Mouse (Mus musculus) gonadal fat pad, adult 2 months (tissue): ENCODE measurements around the gene Gtf2ird1. TPM values are rescaled to one million over a fixed set of nuclear protein-coding genes. Genes with fewer than 3 reads are reported as not detected.

Experiments used
- DNase-seq: peaks from one replicate; pipeline ENCODE4 v3.0.0-alpha.2; 2012; ENCODE audit warnings: low read depth
- polyA plus RNA-seq: library from polyadenylated mRNA; depleted of rRNA; stranded (reverse); fragments of >200 nt; gene quantifications from 2 replicates; pipeline ENCODE4 v1.2.3, GENCODE M21; 2012

Gtf2ird1 gene
- polyA plus RNA-seq, 1 experiment: 55.4 TPM

DNA sequence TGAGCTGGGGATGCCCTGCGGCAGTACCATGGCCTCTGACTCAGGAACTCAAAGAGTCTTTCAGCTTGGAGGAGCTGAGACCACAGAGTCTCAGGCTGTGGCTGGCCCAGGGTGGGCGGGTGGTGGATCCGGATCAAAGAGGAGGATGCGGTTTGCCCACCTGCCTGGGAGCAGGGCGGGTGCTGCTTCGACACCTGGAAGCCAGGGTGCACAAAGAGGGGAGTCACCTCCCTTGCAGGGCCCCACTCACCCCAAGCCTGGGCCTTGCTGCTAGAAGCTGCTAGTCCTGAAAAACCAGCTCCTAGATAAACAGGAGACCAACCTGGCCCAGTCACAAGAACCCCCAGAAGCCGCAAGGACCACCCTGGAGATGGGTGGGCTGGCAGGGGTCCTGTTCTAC lies 12.0 kb downstream of the Gtf2ird1 start:
- no peak for DNase-seq

DNA sequence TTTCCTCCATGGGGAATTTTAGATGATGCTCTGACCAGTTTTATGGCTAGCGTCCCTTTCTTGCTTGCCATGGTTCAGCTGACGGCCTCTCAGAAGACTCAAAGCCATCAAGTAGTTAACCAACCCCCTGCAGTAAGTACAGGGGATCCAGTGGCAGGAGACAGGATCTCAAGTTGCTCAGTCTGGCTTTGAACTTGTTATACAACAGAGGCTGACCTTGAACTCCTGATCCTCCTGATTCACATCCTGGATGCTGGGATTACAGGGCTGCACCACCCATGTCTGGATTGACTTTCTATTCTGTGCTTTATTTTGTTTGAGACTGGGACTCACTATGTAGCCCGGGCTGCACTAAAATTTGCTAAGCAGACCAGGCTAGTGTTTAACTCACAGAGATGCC lies 14.4 kb downstream of the Gtf2ird1 start:
- DNase-seq: no peak

GRCm38 (mm10) chr5:134441105-134441504 lies 15.4 kb downstream of the Gtf2ird1 start:
- DNase-seq: no peak

- DNase-seq: no peak
Observed at GRCm38 (mm10) chr5:134440098-134440497, 16.4 kb downstream of the Gtf2ird1 start.

GRCm38 (mm10) chr5:134439481-134439880 lies 17.0 kb downstream of the Gtf2ird1 start:
- no peak for DNase-seq

- DNase-seq: no peak
Observed at GRCm38 (mm10) chr5:134438676-134439425, 17.7 kb downstream of the Gtf2ird1 start.

GRCm38 (mm10) chr5:134437459-134437827 lies 19.1 kb downstream of the Gtf2ird1 start:
- no peak for DNase-seq

DNA sequence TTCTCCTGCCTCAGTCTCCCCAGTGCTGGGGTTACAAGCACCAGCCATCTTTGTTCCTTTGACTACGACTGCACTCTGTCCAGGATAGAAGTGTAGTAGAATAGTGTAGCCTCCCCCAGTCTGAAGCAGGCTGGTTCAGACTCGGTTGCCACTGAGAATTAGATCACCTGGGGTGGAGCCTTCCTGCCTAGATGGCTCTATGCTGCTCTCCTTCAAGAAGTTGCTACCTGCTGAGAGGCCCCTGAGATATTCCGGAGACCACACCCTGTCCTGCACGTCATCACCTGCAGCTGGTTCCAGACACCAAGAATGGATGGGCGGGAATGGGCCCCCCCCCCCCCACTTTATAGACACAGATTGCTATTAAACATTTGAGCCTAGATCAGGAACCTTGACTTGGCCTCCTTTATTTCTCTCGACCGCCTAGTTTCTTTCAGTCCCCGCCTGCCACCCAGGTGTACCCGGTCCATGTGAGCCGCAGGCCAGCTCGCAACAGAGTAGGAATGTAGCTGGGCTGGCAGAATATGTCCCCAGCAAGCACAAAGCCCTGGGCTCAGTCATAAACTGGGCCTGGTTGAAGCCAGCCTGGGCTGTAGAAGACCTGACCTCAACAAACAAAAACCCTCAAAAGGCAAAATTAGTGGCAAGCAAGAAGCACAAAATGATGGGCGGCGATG lies 19.6 kb downstream of the Gtf2ird1 start:
- no peak for DNase-seq

- no peak for DNase-seq
Observed at GRCm38 (mm10) chr5:134435836-134436331, 20.6 kb downstream of the Gtf2ird1 start.

DNA sequence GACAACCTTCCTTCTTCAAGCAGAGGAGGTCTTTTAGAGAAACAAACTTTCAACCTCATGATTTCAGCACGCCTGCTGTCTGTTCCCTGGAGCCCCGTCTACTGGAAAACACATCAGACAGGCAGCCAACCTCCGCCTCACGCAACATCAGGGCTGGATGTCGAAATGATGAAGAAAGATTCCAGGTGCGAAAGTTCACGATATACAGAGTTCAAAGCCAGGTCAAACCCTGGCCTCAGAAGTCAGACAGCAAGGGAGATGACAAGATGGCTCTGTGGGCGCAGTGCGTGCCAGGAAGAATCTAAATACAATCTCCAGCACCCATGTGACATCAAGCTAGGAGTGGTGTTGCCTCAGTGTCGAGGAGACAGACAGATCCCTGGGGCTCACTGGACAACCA lies 23.4 kb downstream of the Gtf2ird1 start:
- DNase-seq: no peak

GRCm38 (mm10) chr5:134430087-134430486 lies 26.4 kb downstream of the Gtf2ird1 start:
- DNase-seq: no peak

DNA sequence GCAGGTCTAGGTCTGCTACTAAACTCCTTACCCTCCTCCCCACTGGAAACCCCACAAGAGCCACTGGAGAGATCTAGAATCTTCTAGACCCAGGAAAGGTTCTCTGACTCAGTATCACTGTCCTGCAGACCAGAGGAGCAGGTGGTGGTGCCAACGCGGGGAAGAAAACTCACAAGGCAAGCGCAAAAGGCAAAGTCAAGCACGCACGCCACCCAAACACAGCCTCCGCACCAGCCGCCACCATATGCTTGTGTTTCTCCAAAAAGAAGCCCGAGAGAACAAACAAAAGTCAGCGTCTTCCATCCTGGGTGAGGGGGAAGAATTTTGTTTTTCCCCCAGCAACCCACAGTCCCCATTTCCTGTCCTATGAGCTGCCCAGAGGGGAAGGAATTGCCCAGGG lies 28.9 kb downstream of the Gtf2ird1 start:
- no peak for DNase-seq

GRCm38 (mm10) chr5:134425601-134426000 lies 30.9 kb downstream of the Gtf2ird1 start:
- no peak for DNase-seq

- no peak for DNase-seq
Observed at GRCm38 (mm10) chr5:134423930-134424329, 32.6 kb downstream of the Gtf2ird1 start.

DNA sequence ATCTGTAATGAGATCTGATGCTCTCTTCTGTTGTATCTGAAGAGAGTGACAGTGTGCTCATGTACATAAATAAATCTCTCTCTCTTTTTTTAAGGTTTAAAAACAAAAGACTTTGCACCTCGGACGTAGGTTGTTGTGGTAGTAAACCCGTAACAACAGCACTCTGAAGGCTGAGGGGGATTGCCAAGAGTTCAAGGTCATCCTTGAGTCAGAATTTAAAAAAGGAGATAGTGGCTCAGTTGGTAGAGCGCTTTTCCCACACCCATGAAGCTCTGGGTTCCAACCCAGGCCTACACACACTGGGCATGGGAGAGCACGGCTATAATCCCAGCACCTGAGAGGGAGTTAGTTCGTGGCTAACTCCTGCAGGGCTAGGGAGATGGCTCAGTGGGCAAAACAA lies 33.1 kb downstream of the Gtf2ird1 start:
- no peak for DNase-seq

- no peak for DNase-seq
Observed at GRCm38 (mm10) chr5:134422265-134422925, 34.1 kb downstream of the Gtf2ird1 start.

DNA sequence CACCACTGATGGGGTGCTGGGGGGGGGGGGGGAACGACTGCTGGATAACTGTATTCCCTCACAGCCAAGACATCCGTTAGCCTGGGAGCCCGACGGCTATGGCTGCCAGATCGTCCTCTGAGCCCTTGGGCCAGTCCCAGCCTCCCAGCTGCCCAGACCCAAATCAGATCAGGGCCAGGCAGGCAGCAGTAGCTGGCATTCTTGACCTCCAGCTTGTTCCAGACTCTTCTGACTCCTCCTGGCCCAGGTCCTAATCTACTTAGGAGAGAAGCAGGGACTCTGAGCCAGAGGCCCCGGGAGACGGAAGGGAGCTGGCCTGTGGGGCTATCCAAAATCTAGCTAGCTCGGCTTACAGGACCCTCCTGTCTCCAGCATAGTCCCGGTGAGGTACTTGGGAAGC lies 35.5 kb downstream of the Gtf2ird1 start:
- no peak for DNase-seq

DNA sequence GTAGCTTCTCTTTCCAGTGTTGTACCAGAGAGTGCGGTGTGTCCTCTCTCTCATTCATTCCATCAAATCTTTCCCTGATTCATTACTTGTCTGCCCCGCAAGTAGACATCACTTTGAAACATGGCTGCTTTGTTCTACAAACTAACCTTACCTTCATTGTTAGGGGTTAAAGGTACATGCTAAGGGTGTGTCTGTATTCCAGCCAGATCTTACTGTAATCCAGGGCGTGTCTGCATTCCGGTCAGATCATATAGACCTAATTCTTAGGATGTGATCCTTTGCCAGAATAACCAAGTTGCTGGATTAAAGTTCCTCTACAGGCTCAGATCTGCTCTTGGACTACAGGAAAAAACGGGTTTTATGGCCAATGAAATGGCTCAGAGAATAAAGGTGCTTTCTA lies 36.8 kb downstream of the Gtf2ird1 start:
- no peak for DNase-seq

DNA sequence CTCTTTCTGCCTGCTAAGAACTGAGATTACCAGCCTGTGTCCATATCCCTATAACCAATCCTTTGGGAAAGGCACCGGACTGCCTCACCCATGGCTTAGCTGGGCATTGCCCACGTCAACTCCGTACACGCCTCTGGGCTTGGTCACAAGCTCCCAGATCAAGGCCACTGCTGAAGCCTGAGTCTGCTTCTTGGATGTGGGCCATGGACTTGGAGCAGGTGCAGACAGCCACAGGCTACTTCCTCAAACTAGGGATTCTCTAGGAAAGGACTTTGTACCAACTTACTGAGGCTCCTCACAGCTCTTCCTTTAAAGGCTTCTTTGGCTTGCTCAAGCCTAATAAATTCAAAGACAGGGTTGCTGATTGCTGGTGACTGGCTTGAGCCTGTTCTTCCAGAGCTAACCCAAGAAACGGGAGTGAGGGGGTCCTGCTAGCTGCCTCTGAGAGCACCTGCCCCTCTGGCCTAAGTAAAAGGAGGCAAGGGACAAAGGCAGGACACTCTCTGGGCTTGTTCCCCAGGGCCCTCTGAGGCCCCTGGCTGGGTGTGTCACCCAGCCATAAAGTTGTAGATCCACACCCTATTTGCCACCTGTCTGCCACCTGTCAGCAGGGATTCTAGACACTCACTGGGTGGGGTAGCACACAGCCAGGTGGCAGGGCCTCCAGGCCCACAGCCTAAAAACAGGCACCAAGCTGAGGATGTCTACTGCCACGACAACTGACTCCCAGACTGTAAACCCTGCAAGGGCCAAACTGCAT lies 38.0 kb downstream of the Gtf2ird1 start:
- no peak for DNase-seq

DNA sequence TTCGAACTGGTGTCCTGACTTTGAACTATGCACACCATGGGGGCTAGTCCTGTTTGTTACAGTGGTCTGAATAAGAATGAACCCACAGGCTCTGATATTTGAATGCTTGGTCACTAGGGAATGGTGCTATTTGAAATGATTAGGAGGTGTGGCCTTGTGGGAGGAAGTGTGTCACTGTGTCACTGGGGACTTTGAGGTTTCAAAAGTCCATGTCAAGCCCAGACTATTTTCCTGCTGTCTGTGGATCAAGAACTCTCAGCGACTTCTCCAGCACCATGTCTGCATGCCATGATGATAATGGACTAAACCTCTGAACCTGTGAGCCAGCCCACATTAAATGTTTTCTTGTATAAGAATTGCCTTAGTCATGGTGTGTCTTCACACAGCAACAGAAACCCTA lies 44.2 kb downstream of the Gtf2ird1 start:
- DNase-seq: no peak

DNA sequence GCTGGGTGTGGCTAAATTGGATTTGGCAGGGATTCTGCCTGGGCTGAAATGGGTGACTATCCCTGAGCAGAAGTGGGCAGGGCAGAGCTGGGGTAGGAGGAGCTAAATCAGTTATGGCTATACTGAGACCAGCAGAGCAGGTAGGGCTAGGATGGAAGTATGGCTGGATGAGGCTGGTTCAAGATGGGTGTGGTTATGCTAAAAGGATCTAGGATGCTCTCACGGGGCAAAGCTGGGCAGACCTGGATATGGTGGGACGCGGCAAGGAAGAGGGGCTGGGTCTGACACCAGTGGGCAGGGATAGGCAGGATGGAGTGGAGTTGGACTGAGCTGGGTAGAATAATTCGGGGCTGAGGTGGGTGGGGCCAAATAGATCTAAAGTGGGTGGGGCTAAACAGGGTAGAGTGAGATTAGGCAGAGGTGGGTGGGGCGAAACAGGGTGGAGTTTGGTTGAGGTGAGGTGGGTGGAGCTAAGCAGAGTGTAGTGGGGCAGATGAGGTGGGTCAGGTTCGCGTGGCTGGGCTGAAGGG lies 46.1 kb downstream of the Gtf2ird1 start:
- no peak for DNase-seq
